Mouse (Mus musculus) myocyte (in vitro differentiated cells): ENCODE results near the gene Cdk7. TPM values are rescaled to one million over a fixed set of nuclear protein-coding genes. Genes with fewer than 3 reads are reported as not detected.

Experiments used
- H3K27me3 ChIP-seq: one replicate; pipeline ENCODE4 v1.6.1; 2011; ENCODE audit not compliant: control insufficient read depth, insufficient read depth, insufficient read length
- H3K36me3 ChIP-seq: one replicate; pipeline ENCODE4 v1.6.1; 2011; ENCODE audit not compliant: control insufficient read depth, insufficient read depth
- H3K4me2 ChIP-seq: one replicate; pipeline ENCODE4 v1.6.1; 2011; ENCODE audit warnings: low read depth, control low read depth
- H3K4me3 ChIP-seq: one replicate; pipeline ENCODE4 v1.5.1; 2011; ENCODE audit warnings: mild to moderate bottlenecking, control low read depth, moderate library complexity
- H3K79me2 ChIP-seq: one replicate; pipeline ENCODE4 v1.6.1; 2011; ENCODE audit not compliant: control insufficient read depth, insufficient read depth
- H3ac ChIP-seq: one replicate; pipeline ENCODE4 v1.6.1; 2011; ENCODE audit not compliant: control insufficient read depth, insufficient read length
- CEBPB ChIP-seq: IDR thresholded peaks from 2 replicates; pipeline ENCODE4 v1.6.1; 2011; ENCODE audit warnings: mild to moderate bottlenecking, moderate library complexity; ENCODE audit not compliant: poor library complexity, insufficient read depth, severe bottlenecking
- E2F4 ChIP-seq: IDR thresholded peaks from one replicate; pipeline ENCODE4 v1.6.1; 2011; ENCODE audit warnings: mild to moderate bottlenecking, control low read depth, moderate library complexity; ENCODE audit not compliant: insufficient read depth
- MAX ChIP-seq: IDR thresholded peaks from one replicate; pipeline ENCODE4 v1.6.1; 2011; ENCODE audit warnings: low read depth, mild to moderate bottlenecking, control low read depth
- MYOD1 ChIP-seq, 3 experiments: IDR thresholded peaks; one replicate each; pipeline ENCODE4 v1.6.1; 2011; ENCODE audit warnings: control low read depth in 2 of 3, low read depth in 2 of 3, mild to moderate bottlenecking in 2 of 3, moderate library complexity in 1 of 3; ENCODE audit not compliant: insufficient read length in 2 of 3, control insufficient read depth in 1 of 3
- MYOG ChIP-seq, 3 experiments: IDR thresholded peaks; one replicate each; pipeline ENCODE4 v1.6.1; 2011; ENCODE audit warnings: control low read depth in 2 of 3, low read depth in 2 of 3, mild to moderate bottlenecking in 2 of 3; ENCODE audit not compliant: insufficient read length in 2 of 3, control insufficient read depth in 1 of 3, insufficient read depth in 1 of 3
- POLR2A ChIP-seq: IDR thresholded peaks from one replicate; pipeline ENCODE4 v1.6.1; 2011; ENCODE audit warnings: low read depth, mild to moderate bottlenecking, control low read depth, moderate library complexity; ENCODE audit not compliant: insufficient read length
- POLR2AphosphoS2 ChIP-seq: IDR thresholded peaks from one replicate; pipeline ENCODE4 v1.6.1; 2011; ENCODE audit warnings: low read depth, control low read depth; ENCODE audit not compliant: insufficient read length
- REST ChIP-seq: IDR thresholded peaks from one replicate; pipeline ENCODE4 v1.6.1; 2011; ENCODE audit warnings: mild to moderate bottlenecking, control low read depth, moderate library complexity; ENCODE audit not compliant: insufficient read depth, insufficient read length
- SRF ChIP-seq: IDR thresholded peaks from one replicate; pipeline ENCODE4 v1.6.1; 2011; ENCODE audit warnings: low read depth; ENCODE audit not compliant: control insufficient read depth, insufficient read length
- TCF12 ChIP-seq: IDR thresholded peaks from one replicate; pipeline ENCODE4 v1.6.1; 2011; ENCODE audit warnings: mild to moderate bottlenecking, control low read depth; ENCODE audit not compliant: poor library complexity, insufficient read depth, severe bottlenecking
- TCF3 ChIP-seq: IDR thresholded peaks from one replicate; pipeline ENCODE4 v1.6.1; 2011; ENCODE audit warnings: low read depth, control low read depth; ENCODE audit not compliant: insufficient read length
- USF1 ChIP-seq: IDR thresholded peaks from one replicate; pipeline ENCODE4 v1.6.1; 2011; ENCODE audit warnings: low read depth, mild to moderate bottlenecking, control low read depth, moderate library complexity
- polyA plus RNA-seq: library from polyadenylated mRNA; unstranded; fragments of >200 nt; fragmentation: generic; extraction: Trizol; gene quantifications from one replicate; pipeline ENCODE4 v1.2.1, GENCODE M21; 2012; ENCODE audit warnings: missing spikeins

Cdk7 gene
- polyA plus RNA-seq, 1 experiment = 23.6 TPM

GRCm38 (mm10) chr13:100670181-100670741, 60.5 kb downstream of the Cdk7 start:
- H3K27me3 ChIP-seq = no peaks in the 10 kb centered on the region
- no peaks in the 10 kb centered on the region for H3K79me2 ChIP-seq
- no peaks in the 10 kb centered on the region for H3K36me3 ChIP-seq
- no peak for TF ChIP-seq POLR2AphosphoS2
- no peak for TF ChIP-seq MYOD1 (IDR thresholded peaks at IDR 0.05; ENCODE audit: control insufficient read depth in 1 of 3, insufficient read length in 2 of 3, low read depth in 2 of 3)
- TF ChIP-seq MYOG (IDR thresholded peaks at IDR 0.05; ENCODE audit: control insufficient read depth in 1 of 3, insufficient read depth in 1 of 3, insufficient read length in 2 of 3, low read depth in 2 of 3) = no peak
- TF ChIP-seq TCF12 = no peak
- no peak for TF ChIP-seq CEBPB
- no peak for TF ChIP-seq E2F4
- no peak for TF ChIP-seq REST
- no peak for TF ChIP-seq USF1
- no peak for TF ChIP-seq SRF
- TF ChIP-seq TCF3 = no peak
- no peak for TF ChIP-seq MAX
- no peak for TF ChIP-seq POLR2A
- H3K4me3 ChIP-seq = no peak overlapping the region
- no peak overlapping the region for H3K4me2 ChIP-seq
- H3ac ChIP-seq = no peak overlapping the region

- Histone ChIP-seq H3K79me2 (no peaks in the 10 kb centered on the region), H3K36me3 (peaks cover 4% of the 10 kb centered on the region), H3ac (no peak within 1 kb of the TSS), H3K4me3 (no peak within 1 kb of the TSS), H3K27me3 (no peaks in the 10 kb centered on the region), H3K4me2 (no peak within 1 kb of the TSS)
- TF ChIP-seq USF1 = no peak
- TF ChIP-seq MYOD1 (IDR thresholded peaks at IDR 0.05; ENCODE audit: control insufficient read depth in 1 of 3, insufficient read length in 2 of 3, low read depth in 2 of 3) = no peak
- no peak for TF ChIP-seq TCF12
- no peak for TF ChIP-seq E2F4
- TF ChIP-seq POLR2A = no peak
- TF ChIP-seq REST = no peak
- no peak for TF ChIP-seq MYOG (IDR thresholded peaks at IDR 0.05; ENCODE audit: control insufficient read depth in 1 of 3, insufficient read depth in 1 of 3, insufficient read length in 2 of 3, low read depth in 2 of 3)
- TF ChIP-seq MAX = no peak
- TF ChIP-seq CEBPB = no peak
- no peak for TF ChIP-seq POLR2AphosphoS2
- no peak for TF ChIP-seq SRF
- no peak for TF ChIP-seq TCF3
These were observed 61.3 kb downstream of the Cdk7 start, which contains the start of gene Ccdc125 for GRCm38 (mm10) chr13:100669291-100670022. TSS of gene Ccdc125 (plus strand) at chr13:100669717.

- H3K27me3 ChIP-seq = no peaks in the 10 kb centered on the region
- peaks cover 17% of the 10 kb centered on the region for H3K36me3 ChIP-seq
- peaks cover 39% of the 10 kb centered on the region for H3K79me2 ChIP-seq
- H3K4me3 ChIP-seq = no peak overlapping the region
- no peak overlapping the region for H3ac ChIP-seq
- H3K4me2 ChIP-seq = no peak overlapping the region
- TF ChIP-seq CEBPB (no peak), SRF (no peak), USF1 (no peak), E2F4 (no peak), POLR2AphosphoS2 (no peak), MYOD1 (IDR thresholded peaks at IDR 0.05; ENCODE audit: control insufficient read depth in 1 of 3, insufficient read length in 2 of 3, low read depth in 2 of 3) (no peak), MYOG (IDR thresholded peaks at IDR 0.05; ENCODE audit: control insufficient read depth in 1 of 3, insufficient read depth in 1 of 3, insufficient read length in 2 of 3, low read depth in 2 of 3) (no peak), TCF12 (no peak), MAX (no peak), TCF3 (no peak), POLR2A (no peak), REST (no peak)
These were observed 70.8 kb downstream of the Cdk7 start for GRCm38 (mm10) chr13:100659864-100660456.

GRCm38 (mm10) chr13:100658091-100658490, 72.6 kb downstream of the Cdk7 start:
- no peaks in the 10 kb centered on the region for H3K27me3 ChIP-seq
- H3K4me3 ChIP-seq = no peak overlapping the region
- H3K36me3 ChIP-seq = peaks cover 12% of the 10 kb centered on the region
- TF ChIP-seq REST (no peak), POLR2AphosphoS2 (no peak), SRF (no peak), MYOD1 (IDR thresholded peaks at IDR 0.05; ENCODE audit: control insufficient read depth in 1 of 3, insufficient read length in 2 of 3, low read depth in 2 of 3) (no peak), TCF3 (no peak), TCF12 (no peak), POLR2A (no peak), E2F4 (no peak), MYOG (IDR thresholded peaks at IDR 0.05; ENCODE audit: control insufficient read depth in 1 of 3, insufficient read depth in 1 of 3, insufficient read length in 2 of 3, low read depth in 2 of 3) (no peak), MAX (no peak), CEBPB (no peak), USF1 (no peak)
- no peak overlapping the region for H3ac ChIP-seq
- peaks cover 53% of the 10 kb centered on the region for H3K79me2 ChIP-seq
- H3K4me2 ChIP-seq = no peak overlapping the region

Other genes starting within 250 kb of the Cdk7 start
- 13.1 TPM for gene Gtf2h2, start 238.4 kb downstream of the Cdk7 start, polyA plus RNA-seq
- 0.05 TPM for gene Ocln, start 178.2 kb downstream of the Cdk7 start, polyA plus RNA-seq
- 0.07 TPM for gene Marveld2, start 114.0 kb downstream of the Cdk7 start, polyA plus RNA-seq
- gene Ak6, start 80.0 kb downstream of the Cdk7 start, polyA plus RNA-seq = 115 TPM
- gene Rad17, start 79.9 kb downstream of the Cdk7 start, polyA plus RNA-seq = 5.9 TPM
- 5.3 TPM for gene Taf9, start 79.4 kb downstream of the Cdk7 start, polyA plus RNA-seq
- 0.17 TPM for gene Ccdc125, start 61.2 kb downstream of the Cdk7 start, polyA plus RNA-seq
- 126 TPM for gene Mrps36, start 13.7 kb upstream of the Cdk7 start, polyA plus RNA-seq
- 3.0 TPM for gene Cenph, start 45.0 kb upstream of the Cdk7 start, polyA plus RNA-seq
- 45.4 TPM for gene Ccnb1, start 55.6 kb upstream of the Cdk7 start, polyA plus RNA-seq
- gene Slc30a5, start 102.5 kb upstream of the Cdk7 start, polyA plus RNA-seq = 20.9 TPM